Mouse (Mus musculus) Patski (cell line): ENCODE data around the gene S100a7a. TPM values are rescaled to one million over a fixed set of nuclear protein-coding genes. Genes with fewer than 3 reads are reported as not detected.

Experiments used
- ATAC-seq: fragments of 100-300 bp; one replicate; pipeline ENCODE4 v1.8.0; 2021
- CTCF ChIA-PET: fragments of 350-600 bp; sonication (Branson Sonifier 250); formaldehyde crosslinking; loops from one replicate; lab custom pipeline; 2022; ENCODE audit warnings: inconsistent platforms; lab: Charles Lee
- POLR2A ChIA-PET: fragments of 350-600 bp; sonication (Branson Sonifier 250); formaldehyde crosslinking; loops from one replicate; lab custom pipeline; 2022; ENCODE audit warnings: antibody characterized with exemption, inconsistent platforms; lab: Charles Lee
- DNase-seq: peaks from one replicate; pipeline ENCODE4 v3.0.0-alpha.2; 2011; ENCODE audit warnings: low read depth, low spot score
- H3K27me3 ChIP-seq: fragments of 371-371 bp; one replicate; pipeline ENCODE4 v1.5.1; 2021
- CTCF ChIP-seq: fragments of 100-300 bp; IDR thresholded peaks from one replicate; pipeline ENCODE4 v1.5.1; 2021
- in situ Hi-C: fragments of 300-500 bp; cut with MboI; formaldehyde crosslinking; loops from 3 replicates; pipeline ENCODE4 v1.11.1; 2018; ENCODE audit warnings: low pct_unique_long_range_greater_than_20kb, mixed read lengths
- polyA plus RNA-seq: library from polyadenylated mRNA; unstranded; gene quantifications from one replicate; pipeline ENCODE4 v1.2.3, GENCODE M21; 2021

The S100a7a gene
- polyA plus RNA-seq, 1 experiment from 2014 or later = 4.9 TPM

GRCm38 (mm10) chr3:90678656-90679055 is 24.8 kb downstream of the S100a7a start:
- ChIA-PET POLR2A (no interaction called here), CTCF (interaction anchor here (1.3 to 2.5 kb wide), 2 partner anchors 25 to 31 kb away, joined by 3 to 11 read pairs; partner anchors contain the start of gene S100a7a)
- H3K27me3 ChIP-seq = peaks cover 50% of the 10 kb centered on the region
- in situ Hi-C loops = no loop called here
- TF ChIP-seq CTCF = no peak
- DNase-seq (no peak), ATAC-seq (no peak)

GRCm38 (mm10) chr3:90683929-90684328 is 30.1 kb downstream of the S100a7a start:
- ChIA-PET POLR2A (no interaction called here), CTCF (interaction anchor here (1.1 to 1.3 kb wide), 2 partner anchors 24 to 26 kb away, joined by 3 to 5 read pairs; no protein-coding TSS in a partner anchor)
- no peak for TF ChIP-seq CTCF
- DNase-seq (no peak), ATAC-seq (no peak)
- in situ Hi-C loops = no loop called here
- peaks cover 58% of the 10 kb centered on the region for H3K27me3 ChIP-seq

GRCm38 (mm10) chr3:90686835-90687234 is 33.0 kb downstream of the S100a7a start:
- ATAC-seq = no peak
- peaks cover 67% of the 10 kb centered on the region for H3K27me3 ChIP-seq
- DNase-seq = no peak
- in situ Hi-C loops = no loop called here
- ChIA-PET POLR2A (no interaction called here), CTCF (interaction anchor here (1.1 to 2.9 kb wide), 2 partner anchors 15 to 23 kb away, joined by 3 to 9 read pairs; no protein-coding TSS in a partner anchor)
- TF ChIP-seq CTCF = no peak

GRCm38 (mm10) chr3:90693496-90693895 is 39.7 kb downstream of the S100a7a start:
- DNase-seq (no peak), ATAC-seq (no peak)
- H3K27me3 ChIP-seq = peaks cover 83% of the 10 kb centered on the region
- TF ChIP-seq CTCF = no peak
- CTCF ChIA-PET = no interaction called here
- in situ Hi-C loops = no loop called here
- POLR2A ChIA-PET = no interaction called here

GRCm38 (mm10) chr3:90695613-90696012 is 41.8 kb downstream of the S100a7a start, which contains the start of gene S100a9:
Gene S100a9 (minus strand): TSS chr3:90695721.
- H3K27me3 ChIP-seq = peaks cover 82% of the 10 kb centered on the region
- ChIA-PET CTCF (interaction anchor here (1.4 to 5.1 kb wide), 2 partner anchors 10 to 14 kb away, joined by 4 to 34 read pairs; no protein-coding TSS in a partner anchor), POLR2A (interaction anchor here (1.5 kb wide), 1 partner anchor 13 kb away, joined by 6 read pairs; no protein-coding TSS in a partner anchor)
- TF ChIP-seq CTCF = no peak
- in situ Hi-C loops = no loop called here
- ATAC-seq (no peak), DNase-seq (no peak)

GRCm38 (mm10) chr3:90702244-90702643 is 48.4 kb downstream of the S100a7a start:
- ATAC-seq (no peak), DNase-seq (no peak)
- H3K27me3 ChIP-seq = peaks cover 64% of the 10 kb centered on the region
- in situ Hi-C loops = loop anchor here (10.0 kb wide), 1 partner anchor 287 kb away; no protein-coding TSS in a partner anchor
- CTCF ChIA-PET = interaction anchor here (2.4 kb wide), 1 partner anchor 8 kb away, joined by 11 read pairs; no protein-coding TSS in a partner anchor
- TF ChIP-seq CTCF = no peak
- POLR2A ChIA-PET = no interaction called here

Other genes starting within 250 kb of the S100a7a start
- gene Ints3, start 220.4 kb upstream of the S100a7a start, polyA plus RNA-seq = 77.8 TPM
- 5.3 TPM for gene Npr1, start 188.2 kb upstream of the S100a7a start, polyA plus RNA-seq
- gene Ilf2, start 177.9 kb upstream of the S100a7a start, polyA plus RNA-seq = 129 TPM
- 104 TPM for gene Snapin, start 163.0 kb upstream of the S100a7a start, polyA plus RNA-seq
- gene Chtop, start 144.5 kb upstream of the S100a7a start, polyA plus RNA-seq = 145 TPM
- gene S100a1, start 139.6 kb upstream of the S100a7a start, polyA plus RNA-seq = 190 TPM
- 54.3 TPM for gene S100a13, start 139.6 kb upstream of the S100a7a start, polyA plus RNA-seq
- 0.19 TPM for gene S100a14, start 127.2 kb upstream of the S100a7a start, polyA plus RNA-seq
- 164 TPM for gene S100a16, start 116.8 kb upstream of the S100a7a start, polyA plus RNA-seq
- 7.0 TPM for gene S100a3, start 93.4 kb upstream of the S100a7a start, polyA plus RNA-seq
- gene S100a2, start 63.8 kb upstream of the S100a7a start, polyA plus RNA-seq = not detected
- gene Gm42674, start 52.1 kb upstream of the S100a7a start, polyA plus RNA-seq = not detected
- gene S100a4, start 50.2 kb upstream of the S100a7a start, polyA plus RNA-seq = 44.0 TPM
- not detected for gene S100a5, start 45.5 kb upstream of the S100a7a start, polyA plus RNA-seq
- gene S100a6, start 41.1 kb upstream of the S100a7a start, polyA plus RNA-seq = 10,815 TPM
- gene S100a8, start 15.0 kb downstream of the S100a7a start, polyA plus RNA-seq = not detected
- gene S100a9, start 41.7 kb downstream of the S100a7a start, polyA plus RNA-seq = not detected
- 0.04 TPM for gene Pglyrp4, start 72.9 kb downstream of the S100a7a start, polyA plus RNA-seq
- gene Gm5849, start 123.9 kb downstream of the S100a7a start, polyA plus RNA-seq = not detected